Mouse (Mus musculus) heart, embryonic 14.5 days (tissue): ENCODE measurements at regions not wholly inside any gene's neighbourhood (a gene's known extent, or its start where the extent isn't known, plus 50 kb on each side); places are given as distances from the start of the nearest gene placed in this dataset.

Experiments
- ATAC-seq: fragments of 200-750 bp; cut with Nextera tagmentation; 2 replicates; pipeline ENCODE4 v1.8.0; 2017; ENCODE audit warnings: low read depth, moderate TSS enrichment; ENCODE audit not compliant: insufficient number of reproducible peaks, insufficient read depth, low FRiP score
- H3K27ac ChIP-seq, 2 experiments: fragments of 200-500 bp in 1 of 2; fragments of 300-500 bp in 1 of 2; sonication (generic) in 1 of 2; replicated peaks in 1 of 2; 2 replicates each; pipeline ENCODE4 v1.5.1; 2012 to 2014; ENCODE audit warnings: low read depth in 2 of 2, low read length in 2 of 2, control low read depth in 1 of 2, mild to moderate bottlenecking in 1 of 2, mixed read lengths in 1 of 2; ENCODE audit not compliant: control insufficient read depth in 1 of 2, insufficient read depth in 1 of 2
- H3K27me3 ChIP-seq: fragments of 300-500 bp; sonication (generic); 2 replicates; pipeline ENCODE4 v1.6.1; 2014; ENCODE audit warnings: mild to moderate bottlenecking, low read length, control low read depth; ENCODE audit not compliant: control insufficient read depth, insufficient read depth
- H3K36me3 ChIP-seq: fragments of 300-500 bp; sonication (generic); 2 replicates; pipeline ENCODE4 v1.6.1; 2014; ENCODE audit warnings: mild to moderate bottlenecking, control low read depth, low read length, mixed read lengths; ENCODE audit not compliant: control insufficient read depth, insufficient read depth
- H3K4me1 ChIP-seq, 2 experiments: fragments of 200-500 bp in 1 of 2; fragments of 300-500 bp in 1 of 2; sonication (generic) in 1 of 2; 2 replicates each; pipeline ENCODE4 v1.6.1; 2012 to 2014; ENCODE audit warnings: low read length in 2 of 2, control low read depth in 1 of 2, mixed read lengths in 1 of 2; ENCODE audit not compliant: control insufficient read depth in 2 of 2, insufficient read depth in 2 of 2
- H3K4me2 ChIP-seq: fragments of 300-500 bp; sonication (generic); 2 replicates; pipeline ENCODE4 v1.6.1; 2014; ENCODE audit warnings: mild to moderate bottlenecking, low read length
- H3K4me3 ChIP-seq, 2 experiments: fragments of 200-500 bp in 1 of 2; fragments of 300-500 bp in 1 of 2; sonication (generic) in 1 of 2; 2 replicates each; pipeline ENCODE4 v1.5.1; 2012 to 2014; ENCODE audit warnings: low read length in 2 of 2, mild to moderate bottlenecking in 2 of 2, control low read depth in 1 of 2, low read depth in 1 of 2, moderate library complexity in 1 of 2; ENCODE audit not compliant: control insufficient read depth in 1 of 2, insufficient read depth in 1 of 2
- H3K9ac ChIP-seq: fragments of 300-500 bp; sonication (generic); 2 replicates; pipeline ENCODE4 v1.6.1; 2014; ENCODE audit warnings: mild to moderate bottlenecking, low read length
- H3K9me3 ChIP-seq: fragments of 300-500 bp; sonication (generic); 2 replicates; pipeline ENCODE4 v1.6.1; 2016; ENCODE audit warnings: low read length, control low read depth; ENCODE audit not compliant: control insufficient read depth
- WGBS: fragments of 180-500 bp; shearing (Covaris S2); extraction: QIAGEN DNeasy Blood & Tissue Kit; methylation state at CpG from one replicate; pipeline ENCODE4 v1.1.7; 2014; 5-methylcytosine and 5-hydroxymethylcytosine counted together

GRCm38 (mm10) chr2:129952486-129952885 is 59.7 kb upstream of the Tgm3 start:
- H3K4me1 ChIP-seq = peaks cover 14 to 18% of the 10 kb centered on the region in 2 experiments
- no peak overlapping the region for H3K27ac ChIP-seq
- no peak for ATAC-seq
- no peak overlapping the region for H3K4me3 ChIP-seq
- 91% methylated on average over 4 of the region's 4 CpGs for WGBS
- no peaks in the 10 kb centered on the region for H3K36me3 ChIP-seq
- H3K9me3 ChIP-seq = no peaks in the 10 kb centered on the region
- H3K9ac ChIP-seq = no peak overlapping the region
- no peak overlapping the region for H3K4me2 ChIP-seq
- no peaks in the 10 kb centered on the region for H3K27me3 ChIP-seq

- H3K4me2 ChIP-seq = peak overlapping the region; percentile 6
- ATAC-seq = no peak
- H3K4me3 ChIP-seq = no peak overlapping the region
These were observed 56.9 kb upstream of the Tgm3 start for GRCm38 (mm10) chr2:129955260-129955691.

GRCm38 (mm10) chr2:129958120-129958519 is 54.0 kb upstream of the Tgm3 start:
- H3K4me1 ChIP-seq = peaks cover 7 to 14% of the 10 kb centered on the region in 2 experiments
- WGBS = 98% methylated on average over 3 of the region's 3 CpGs
- ATAC-seq = no peak

More at GRCm38 (mm10) chr2:129955260-129955691, 56.9 kb upstream of the Tgm3 start:
- no peaks in the 10 kb centered on the region for H3K27me3 ChIP-seq
- no peaks in the 10 kb centered on the region for H3K36me3 ChIP-seq
- no peaks in the 10 kb centered on the region for H3K9me3 ChIP-seq
- 26% methylated on average over 8 of the region's 8 CpGs for WGBS
- peak overlapping the region; percentile 13; the same call in 1 of the 2 replicates for H3K9ac ChIP-seq
- H3K4me1 ChIP-seq = peaks cover 10 to 18% of the 10 kb centered on the region in 2 experiments
- peak overlapping the region; percentile 30 to 40; a peak in 2 of 4 replicates for H3K27ac ChIP-seq

GRCm38 (mm10) chr2:129960364-129960763 is 51.8 kb upstream of the Tgm3 start:
- no peak overlapping the region for H3K4me2 ChIP-seq
- H3K27me3 ChIP-seq = no peaks in the 10 kb centered on the region
- H3K4me1 ChIP-seq = peaks cover 4 to 5% of the 10 kb centered on the region in 2 experiments
- no peak for ATAC-seq
- H3K9ac ChIP-seq = no peak overlapping the region
- H3K36me3 ChIP-seq = no peaks in the 10 kb centered on the region
- no peak overlapping the region for H3K27ac ChIP-seq
- WGBS = 75% methylated on average over 4 of the region's 4 CpGs
- H3K9me3 ChIP-seq = no peaks in the 10 kb centered on the region
- no peak overlapping the region for H3K4me3 ChIP-seq

More at GRCm38 (mm10) chr2:129958120-129958519, 54.0 kb upstream of the Tgm3 start:
- H3K9ac ChIP-seq = no peak overlapping the region
- H3K9me3 ChIP-seq = no peaks in the 10 kb centered on the region
- no peak overlapping the region for H3K27ac ChIP-seq
- no peak overlapping the region for H3K4me3 ChIP-seq
- H3K36me3 ChIP-seq = no peaks in the 10 kb centered on the region
- no peaks in the 10 kb centered on the region for H3K27me3 ChIP-seq
- H3K4me2 ChIP-seq = no peak overlapping the region

- Histone ChIP-seq H3K4me2 (no peak overlapping the region), H3K9ac (no peak overlapping the region), H3K36me3 (no peaks in the 10 kb centered on the region), H3K9me3 (no peaks in the 10 kb centered on the region), H3K4me3 (no peak overlapping the region), H3K27ac (no peak overlapping the region), H3K27me3 (no peaks in the 10 kb centered on the region), H3K4me1 (no peaks in the 10 kb centered on the region)
- ATAC-seq = no peak
- WGBS = 73% methylated on average over 5 of the region's 5 CpGs
These were observed 50.6 kb upstream of the Tgm3 start for GRCm38 (mm10) chr2:129961522-129961921.
